Mouse (Mus musculus) heart, adult 2 months (tissue): ENCODE data around the gene Pmepa1.

Experiments
- CTCF ChIP-seq: fragments of 200-600 bp; IDR thresholded peaks from 2 replicates; pipeline ENCODE4 v1.8.1; 2022; ENCODE audit warnings: antibody characterized with exemption, mild to moderate bottlenecking, moderate library complexity
- POLR2A ChIP-seq: fragments of 200-500 bp; IDR thresholded peaks from 2 replicates; pipeline ENCODE4 v1.6.1; 2011; ENCODE audit warnings: mild to moderate bottlenecking, low read depth, low read length, control low read depth; ENCODE audit not compliant: insufficient read depth

DNA sequence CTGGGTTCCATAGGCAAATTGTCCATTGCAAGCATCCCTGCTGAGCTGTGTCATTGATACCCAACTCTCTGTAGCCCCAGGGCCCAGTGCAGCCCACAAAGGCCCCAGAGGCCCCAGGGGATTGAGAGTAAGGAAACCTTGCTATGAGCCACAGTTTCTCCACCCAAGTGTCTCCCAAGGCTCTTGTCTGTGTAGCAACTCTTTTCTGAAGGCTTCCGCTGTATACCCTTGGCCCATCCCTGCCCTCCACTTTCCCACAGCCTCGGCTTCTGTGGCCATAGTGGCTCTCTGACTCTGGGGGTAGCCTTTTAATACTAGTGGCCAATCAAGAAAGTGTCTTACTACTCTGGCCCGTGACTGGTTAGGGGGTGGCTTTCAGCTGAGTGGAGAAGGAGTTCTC lies 72.6 kb downstream of the Pmepa1 start:
- TF ChIP-seq CTCF = no peak
- TF ChIP-seq POLR2A = no peak
